Mouse (Mus musculus): ENCODE results near the gene Ndufb10.
"Not testable (repeated sequence)": the region's sequence is repeated elsewhere in the genome, so short reads cannot be mapped to it uniquely, and the experiment has no call there.

DNA sequence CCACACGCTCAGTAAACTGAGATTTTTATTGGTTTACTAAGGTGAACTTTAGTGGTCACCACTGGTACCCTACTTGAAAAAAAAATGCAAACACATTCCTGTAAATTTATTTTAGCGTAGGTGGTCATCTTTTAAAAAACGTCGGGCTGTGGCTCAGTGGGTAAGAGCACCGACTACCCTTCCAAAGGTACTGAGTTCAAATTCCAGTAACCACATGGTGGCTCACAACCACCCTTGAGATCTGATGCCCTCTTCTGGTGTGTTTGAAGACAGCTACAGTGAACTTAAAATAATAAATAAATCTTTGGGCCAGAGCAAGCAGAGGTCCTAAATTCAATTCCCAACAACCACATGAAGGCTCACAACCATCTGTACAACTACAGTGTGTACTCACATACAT is 5.3 kb downstream of the Ndufb10 start:
- not testable (repeated sequence) for TF ChIP-seq CTCF (IDR thresholded peaks at IDR 0.05; ENCODE audit: extremely low read depth, insufficient read depth, insufficient read length, insufficient replicate concordance); POLR2A (IDR thresholded peaks at IDR 0.05; ENCODE audit: low read depth, low read length)
